Mouse (Mus musculus): ENCODE results near the gene Mrpl27. TPM values are rescaled to one million over a fixed set of nuclear protein-coding genes. Genes with fewer than 3 reads are reported as not detected.

The Mrpl27 gene
- total RNA-seq, 1 experiment = 56.3 TPM

DNA sequence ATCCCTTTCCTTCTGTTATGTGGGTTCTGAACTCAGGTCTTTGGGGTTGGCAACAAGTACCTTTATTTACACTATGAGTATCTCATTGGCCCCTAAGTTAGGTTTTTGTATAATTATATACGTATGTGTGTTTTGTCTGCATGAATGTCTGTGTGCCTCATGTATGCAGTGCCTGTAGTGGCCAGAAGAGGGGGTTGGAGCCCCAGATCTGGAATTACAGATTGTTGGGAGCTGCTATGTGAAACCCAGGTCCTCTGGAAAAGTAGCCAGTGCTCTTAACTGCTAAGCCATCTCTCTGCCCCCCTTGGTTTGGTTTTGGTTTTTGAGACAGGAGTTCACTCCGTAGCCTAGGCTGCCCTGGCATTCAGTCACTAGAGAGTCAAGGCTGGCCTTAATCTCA is 43.6 kb downstream of the Mrpl27 start:
- TF ChIP-seq MAFK (IDR thresholded peaks at IDR 0.05; ENCODE audit: insufficient read depth, low read depth, low read length) (no peak), HCFC1 (IDR thresholded peaks at IDR 0.05; ENCODE audit: borderline replicate concordance, insufficient read depth, low read length) (no peak), ZC3H11A (IDR thresholded peaks at IDR 0.05; ENCODE audit: borderline replicate concordance, low read depth, low read length) (no peak), ZNF384 (IDR thresholded peaks at IDR 0.05; ENCODE audit: low read depth, low read length) (no peak), CHD2 (IDR thresholded peaks at IDR 0.05; ENCODE audit: low read depth, low read length) (no peak)
- Histone ChIP-seq H3K9me3 (ENCODE audit: control insufficient read depth, insufficient read depth, low read depth, low read length) (no peaks in the 10 kb centered on the region), H3K36me3 (ENCODE audit: control insufficient read depth, insufficient read depth, low read length, poor library complexity, severe bottlenecking) (no peaks in the 10 kb centered on the region), H3K27ac (ENCODE audit: insufficient read depth, low read depth, low read length, poor library complexity, severe bottlenecking) (no peak overlapping the region), H3K4me1 (ENCODE audit: control insufficient read depth in 2 of 2, insufficient read depth in 2 of 2, low read length in 2 of 2, poor library complexity in 1 of 2) (peaks cover 0 to 12% of the 10 kb centered on the region in 2 experiments; a peak in 2 of 4 replicates), H3K4me3 (ENCODE audit: insufficient read depth in 1 of 2, low read depth in 1 of 2, low read length in 2 of 2, poor library complexity in 1 of 2, severe bottlenecking in 1 of 2) (no peak overlapping the region), H3K9ac (ENCODE audit: insufficient read depth, low read depth, low read length, poor library complexity, severe bottlenecking) (no peak overlapping the region)
- no peak for DNase-seq (ENCODE audit: low read depth, low spot score)
- in situ Hi-C loops (cut with MboI; ENCODE audit: low sequenced_read_pairs in 2 of 2, unreplicated experiment in 2 of 2) = no loop called here

GRCm38 (mm10) chr11:94697703-94698464 is 44.3 kb downstream of the Mrpl27 start:
- TF ChIP-seq MAFK (IDR thresholded peaks at IDR 0.05; ENCODE audit: insufficient read depth, low read depth, low read length) (no peak), CHD2 (IDR thresholded peaks at IDR 0.05; ENCODE audit: low read depth, low read length) (no peak), ZNF384 (IDR thresholded peaks at IDR 0.05; ENCODE audit: low read depth, low read length) (no peak), ZC3H11A (IDR thresholded peaks at IDR 0.05; ENCODE audit: borderline replicate concordance, low read depth, low read length) (no peak), HCFC1 (IDR thresholded peaks at IDR 0.05; ENCODE audit: borderline replicate concordance, insufficient read depth, low read length) (no peak)
- in situ Hi-C loops (cut with MboI; ENCODE audit: low sequenced_read_pairs in 2 of 2, unreplicated experiment in 2 of 2) = no loop called here
- Histone ChIP-seq H3K4me3 (ENCODE audit: insufficient read depth in 1 of 2, low read depth in 1 of 2, low read length in 2 of 2, poor library complexity in 1 of 2, severe bottlenecking in 1 of 2) (no peak overlapping the region), H3K27ac (ENCODE audit: insufficient read depth, low read depth, low read length, poor library complexity, severe bottlenecking) (no peak overlapping the region), H3K4me1 (ENCODE audit: control insufficient read depth in 2 of 2, insufficient read depth in 2 of 2, low read length in 2 of 2, poor library complexity in 1 of 2) (peaks cover 0 to 12% of the 10 kb centered on the region in 2 experiments; a peak in 2 of 4 replicates), H3K9me3 (ENCODE audit: control insufficient read depth, insufficient read depth, low read depth, low read length) (no peaks in the 10 kb centered on the region), H3K36me3 (ENCODE audit: control insufficient read depth, insufficient read depth, low read length, poor library complexity, severe bottlenecking) (no peaks in the 10 kb centered on the region), H3K9ac (ENCODE audit: insufficient read depth, low read depth, low read length, poor library complexity, severe bottlenecking) (peak overlapping the region; percentile 7; the same call in 1 of the 2 replicates)
- DNase-seq (ENCODE audit: low read depth, low spot score) = no peak

GRCm38 (mm10) chr11:94699399-94699798 is 45.8 kb downstream of the Mrpl27 start:
- no peaks in the 10 kb centered on the region for H3K36me3 ChIP-seq (ENCODE audit: control insufficient read depth, insufficient read depth, low read length, poor library complexity, severe bottlenecking)
- no peak overlapping the region for H3K27ac ChIP-seq (ENCODE audit: insufficient read depth, low read depth, low read length, poor library complexity, severe bottlenecking)
- no peak overlapping the region for H3K9ac ChIP-seq (ENCODE audit: insufficient read depth, low read depth, low read length, poor library complexity, severe bottlenecking)
- in situ Hi-C loops (cut with MboI; ENCODE audit: low sequenced_read_pairs in 2 of 2, unreplicated experiment in 2 of 2) = no loop called here
- TF ChIP-seq HCFC1 (IDR thresholded peaks at IDR 0.05; ENCODE audit: borderline replicate concordance, insufficient read depth, low read length) = no peak
- TF ChIP-seq MAFK (IDR thresholded peaks at IDR 0.05; ENCODE audit: insufficient read depth, low read depth, low read length) = no peak
- TF ChIP-seq CHD2 (IDR thresholded peaks at IDR 0.05; ENCODE audit: low read depth, low read length) = no peak
- no peak for TF ChIP-seq ZNF384 (IDR thresholded peaks at IDR 0.05; ENCODE audit: low read depth, low read length)
- no peak for TF ChIP-seq ZC3H11A (IDR thresholded peaks at IDR 0.05; ENCODE audit: borderline replicate concordance, low read depth, low read length)
- H3K4me1 ChIP-seq (ENCODE audit: control insufficient read depth in 2 of 2, insufficient read depth in 2 of 2, low read length in 2 of 2, poor library complexity in 1 of 2) = peaks cover 0 to 12% of the 10 kb centered on the region in 2 experiments; a peak in 2 of 4 replicates
- no peaks in the 10 kb centered on the region for H3K9me3 ChIP-seq (ENCODE audit: control insufficient read depth, insufficient read depth, low read depth, low read length)
- peak; percentile 84 for DNase-seq (ENCODE audit: low read depth, low spot score)
- no peak overlapping the region for H3K4me3 ChIP-seq (ENCODE audit: insufficient read depth in 1 of 2, low read depth in 1 of 2, low read length in 2 of 2, poor library complexity in 1 of 2, severe bottlenecking in 1 of 2)

DNA sequence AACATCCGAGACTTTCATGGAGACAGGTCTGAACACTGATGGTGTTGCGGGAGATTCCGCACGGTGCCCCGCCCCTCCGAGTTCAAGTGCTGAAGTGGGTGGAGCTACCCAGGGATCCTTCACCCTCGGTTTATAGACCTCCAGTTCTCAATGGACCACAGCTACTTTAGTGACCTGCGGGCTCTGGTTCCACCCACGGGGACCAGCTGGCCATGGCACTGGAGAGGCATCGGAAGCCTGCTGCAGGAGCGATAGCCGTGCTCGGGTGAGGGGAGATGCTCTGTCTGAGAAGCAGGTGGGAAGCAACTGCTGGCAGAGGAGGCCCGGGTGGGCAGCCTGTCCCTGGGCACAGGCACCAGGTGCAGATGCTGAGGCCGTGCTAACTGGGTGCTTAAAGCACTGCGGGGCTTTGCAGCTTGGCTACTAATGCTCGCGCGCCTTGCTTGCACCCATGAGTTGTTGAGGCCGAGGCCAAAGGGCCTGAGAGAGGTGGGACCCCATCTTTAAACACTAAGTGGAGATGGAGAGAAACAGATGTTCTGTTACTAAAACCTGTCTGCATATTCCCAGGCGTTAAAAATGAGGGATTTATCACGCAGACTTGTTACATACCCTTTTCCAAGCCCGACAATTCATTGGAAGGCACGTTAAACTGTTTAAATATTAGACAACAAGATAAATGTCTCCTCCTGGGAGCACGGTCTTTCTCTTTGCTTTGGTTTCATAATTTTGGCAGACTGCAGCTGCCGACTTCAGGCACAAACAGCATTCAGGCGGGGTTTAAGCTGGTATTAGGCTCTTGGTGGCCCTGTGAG is 48.0 kb downstream of the Mrpl27 start:
- Histone ChIP-seq H3K27ac (ENCODE audit: insufficient read depth, low read depth, low read length, poor library complexity, severe bottlenecking) (no peak overlapping the region), H3K9ac (ENCODE audit: insufficient read depth, low read depth, low read length, poor library complexity, severe bottlenecking) (no peak overlapping the region)

More for the DNA sequence above, 48.0 kb downstream of the Mrpl27 start:
- Histone ChIP-seq H3K36me3 (ENCODE audit: control insufficient read depth, insufficient read depth, low read length, poor library complexity, severe bottlenecking) (no peaks in the 10 kb centered on the region), H3K9me3 (ENCODE audit: control insufficient read depth, insufficient read depth, low read depth, low read length) (no peaks in the 10 kb centered on the region), H3K4me3 (ENCODE audit: insufficient read depth in 1 of 2, low read depth in 1 of 2, low read length in 2 of 2, poor library complexity in 1 of 2, severe bottlenecking in 1 of 2) (0 out of 4 replicates have a peak overlapping the region, but pooled peaks of 1 of the 2 experiments have one; percentile 1), H3K4me1 (ENCODE audit: control insufficient read depth in 2 of 2, insufficient read depth in 2 of 2, low read length in 2 of 2, poor library complexity in 1 of 2) (peaks cover 0 to 12% of the 10 kb centered on the region in 2 experiments; a peak in 2 of 4 replicates)
- in situ Hi-C loops (cut with MboI; ENCODE audit: low sequenced_read_pairs in 2 of 2, unreplicated experiment in 2 of 2) = no loop called here
- no peak for TF ChIP-seq MAFK (IDR thresholded peaks at IDR 0.05; ENCODE audit: insufficient read depth, low read depth, low read length)
- TF ChIP-seq ZC3H11A (IDR thresholded peaks at IDR 0.05; ENCODE audit: borderline replicate concordance, low read depth, low read length) = no peak
- no peak for TF ChIP-seq ZNF384 (IDR thresholded peaks at IDR 0.05; ENCODE audit: low read depth, low read length)
- TF ChIP-seq CHD2 (IDR thresholded peaks at IDR 0.05; ENCODE audit: low read depth, low read length) = no peak
- no peak for TF ChIP-seq HCFC1 (IDR thresholded peaks at IDR 0.05; ENCODE audit: borderline replicate concordance, insufficient read depth, low read length)
- no peak for DNase-seq (ENCODE audit: low read depth, low spot score)
